Mouse (Mus musculus) myocyte (in vitro differentiated cells): ENCODE measurements at regions not wholly inside any gene's neighbourhood (a gene's known extent, or its start where the extent isn't known, plus 50 kb on each side); places are given as distances from the start of the nearest gene placed in this dataset.

Experiments
- H3K27me3 ChIP-seq: one replicate; pipeline ENCODE4 v1.6.1; 2011; ENCODE audit not compliant: control insufficient read depth, insufficient read depth, insufficient read length
- H3K36me3 ChIP-seq: one replicate; pipeline ENCODE4 v1.6.1; 2011; ENCODE audit not compliant: control insufficient read depth, insufficient read depth
- H3K4me2 ChIP-seq: one replicate; pipeline ENCODE4 v1.6.1; 2011; ENCODE audit warnings: low read depth, control low read depth
- H3K4me3 ChIP-seq: one replicate; pipeline ENCODE4 v1.5.1; 2011; ENCODE audit warnings: mild to moderate bottlenecking, control low read depth, moderate library complexity
- H3K79me2 ChIP-seq: one replicate; pipeline ENCODE4 v1.6.1; 2011; ENCODE audit not compliant: control insufficient read depth, insufficient read depth
- H3ac ChIP-seq: one replicate; pipeline ENCODE4 v1.6.1; 2011; ENCODE audit not compliant: control insufficient read depth, insufficient read length
- CEBPB ChIP-seq: IDR thresholded peaks from 2 replicates; pipeline ENCODE4 v1.6.1; 2011; ENCODE audit warnings: mild to moderate bottlenecking, moderate library complexity; ENCODE audit not compliant: poor library complexity, insufficient read depth, severe bottlenecking
- E2F4 ChIP-seq: IDR thresholded peaks from one replicate; pipeline ENCODE4 v1.6.1; 2011; ENCODE audit warnings: mild to moderate bottlenecking, control low read depth, moderate library complexity; ENCODE audit not compliant: insufficient read depth
- MAX ChIP-seq: IDR thresholded peaks from one replicate; pipeline ENCODE4 v1.6.1; 2011; ENCODE audit warnings: low read depth, mild to moderate bottlenecking, control low read depth
- MYOD1 ChIP-seq, 3 experiments: IDR thresholded peaks; one replicate each; pipeline ENCODE4 v1.6.1; 2011; ENCODE audit warnings: control low read depth in 2 of 3, low read depth in 2 of 3, mild to moderate bottlenecking in 2 of 3, moderate library complexity in 1 of 3; ENCODE audit not compliant: insufficient read length in 2 of 3, control insufficient read depth in 1 of 3
- MYOG ChIP-seq, 3 experiments: IDR thresholded peaks; one replicate each; pipeline ENCODE4 v1.6.1; 2011; ENCODE audit warnings: control low read depth in 2 of 3, low read depth in 2 of 3, mild to moderate bottlenecking in 2 of 3; ENCODE audit not compliant: insufficient read length in 2 of 3, control insufficient read depth in 1 of 3, insufficient read depth in 1 of 3
- POLR2A ChIP-seq: IDR thresholded peaks from one replicate; pipeline ENCODE4 v1.6.1; 2011; ENCODE audit warnings: low read depth, mild to moderate bottlenecking, control low read depth, moderate library complexity; ENCODE audit not compliant: insufficient read length
- POLR2AphosphoS2 ChIP-seq: IDR thresholded peaks from one replicate; pipeline ENCODE4 v1.6.1; 2011; ENCODE audit warnings: low read depth, control low read depth; ENCODE audit not compliant: insufficient read length
- REST ChIP-seq: IDR thresholded peaks from one replicate; pipeline ENCODE4 v1.6.1; 2011; ENCODE audit warnings: mild to moderate bottlenecking, control low read depth, moderate library complexity; ENCODE audit not compliant: insufficient read depth, insufficient read length
- SRF ChIP-seq: IDR thresholded peaks from one replicate; pipeline ENCODE4 v1.6.1; 2011; ENCODE audit warnings: low read depth; ENCODE audit not compliant: control insufficient read depth, insufficient read length
- TCF12 ChIP-seq: IDR thresholded peaks from one replicate; pipeline ENCODE4 v1.6.1; 2011; ENCODE audit warnings: mild to moderate bottlenecking, control low read depth; ENCODE audit not compliant: poor library complexity, insufficient read depth, severe bottlenecking
- TCF3 ChIP-seq: IDR thresholded peaks from one replicate; pipeline ENCODE4 v1.6.1; 2011; ENCODE audit warnings: low read depth, control low read depth; ENCODE audit not compliant: insufficient read length
- USF1 ChIP-seq: IDR thresholded peaks from one replicate; pipeline ENCODE4 v1.6.1; 2011; ENCODE audit warnings: low read depth, mild to moderate bottlenecking, control low read depth, moderate library complexity

DNA sequence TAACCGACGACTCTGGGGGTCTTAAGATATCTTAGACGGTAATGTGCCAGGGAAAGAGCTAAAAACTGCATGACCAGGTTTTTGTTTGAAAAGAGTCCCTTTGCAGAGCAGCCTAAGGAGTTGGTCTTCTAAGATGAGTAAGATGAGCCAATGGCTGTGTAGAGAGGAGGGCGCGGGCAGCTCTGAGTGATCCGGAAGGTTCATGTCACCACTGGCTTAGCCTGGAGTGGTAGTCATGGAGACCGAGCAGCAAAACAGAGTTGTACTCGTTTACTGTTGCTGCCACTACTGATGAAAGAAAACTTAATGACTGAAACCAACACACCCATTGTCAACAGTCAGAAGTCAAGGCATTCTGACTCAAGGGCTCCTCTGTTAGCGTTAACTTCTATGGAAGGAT, 368.4 kb downstream of the Lmx1a start:
- H3K4me3 ChIP-seq = no peak overlapping the region
- H3K79me2 ChIP-seq = no peaks in the 10 kb centered on the region
- H3K27me3 ChIP-seq = no peaks in the 10 kb centered on the region
- no peak overlapping the region for H3K4me2 ChIP-seq
- no peaks in the 10 kb centered on the region for H3K36me3 ChIP-seq
- no peak overlapping the region for H3ac ChIP-seq
- TF ChIP-seq SRF = no peak
- TF ChIP-seq TCF12 = no peak
- TF ChIP-seq MAX = no peak

DNA sequence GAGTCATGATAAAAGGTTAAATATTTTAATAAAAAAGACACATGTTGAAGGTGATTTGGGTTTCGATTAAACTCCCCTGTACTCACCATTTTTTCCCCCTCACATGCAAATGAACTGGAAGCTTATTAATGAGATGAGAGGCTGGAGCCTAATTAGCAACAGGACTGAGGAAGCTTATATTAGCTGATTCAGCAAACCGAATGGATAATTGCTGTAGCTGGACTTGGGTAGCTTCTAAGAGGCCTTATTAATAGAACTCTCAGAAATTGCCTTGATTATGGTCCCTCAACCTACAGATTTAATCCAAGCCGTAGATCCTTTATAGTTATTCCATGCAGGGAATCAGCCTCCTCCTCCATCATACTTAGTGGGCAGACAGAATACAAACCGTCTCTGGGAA, 369.7 kb downstream of the Lmx1a start:
- no peak overlapping the region for H3K4me2 ChIP-seq
- no peaks in the 10 kb centered on the region for H3K36me3 ChIP-seq
- TF ChIP-seq E2F4 = no peak
- no peak for TF ChIP-seq REST
- TF ChIP-seq MAX = no peak
- no peak for TF ChIP-seq CEBPB
- TF ChIP-seq MYOD1 (IDR thresholded peaks at IDR 0.05; ENCODE audit: control insufficient read depth in 1 of 3, insufficient read length in 2 of 3, low read depth in 2 of 3) = no peak
- no peak for TF ChIP-seq TCF3
- TF ChIP-seq USF1 = no peak
- no peak for TF ChIP-seq POLR2AphosphoS2
- TF ChIP-seq TCF12 = no peak
- TF ChIP-seq MYOG (IDR thresholded peaks at IDR 0.05; ENCODE audit: control insufficient read depth in 1 of 3, insufficient read depth in 1 of 3, insufficient read length in 2 of 3, low read depth in 2 of 3) = no peak
- H3K27me3 ChIP-seq = no peaks in the 10 kb centered on the region
- H3K4me3 ChIP-seq = no peak overlapping the region
- H3K79me2 ChIP-seq = no peaks in the 10 kb centered on the region
- H3ac ChIP-seq = no peak overlapping the region

- H3K4me2 ChIP-seq = no peak overlapping the region
- no peaks in the 10 kb centered on the region for H3K27me3 ChIP-seq
- no peaks in the 10 kb centered on the region for H3K79me2 ChIP-seq
- TF ChIP-seq REST (no peak), TCF12 (no peak), MYOG (IDR thresholded peaks at IDR 0.05; ENCODE audit: control insufficient read depth in 1 of 3, insufficient read depth in 1 of 3, insufficient read length in 2 of 3, low read depth in 2 of 3) (no peak), POLR2A (no peak), SRF (no peak), CEBPB (no peak), MAX (no peak), E2F4 (no peak)
- H3K4me3 ChIP-seq = no peak overlapping the region
- H3ac ChIP-seq = no peak overlapping the region
- H3K36me3 ChIP-seq = no peaks in the 10 kb centered on the region
These were observed 367.9 kb downstream of the Pbx1 start for GRCm38 (mm10) chr1:168064065-168064664.

DNA sequence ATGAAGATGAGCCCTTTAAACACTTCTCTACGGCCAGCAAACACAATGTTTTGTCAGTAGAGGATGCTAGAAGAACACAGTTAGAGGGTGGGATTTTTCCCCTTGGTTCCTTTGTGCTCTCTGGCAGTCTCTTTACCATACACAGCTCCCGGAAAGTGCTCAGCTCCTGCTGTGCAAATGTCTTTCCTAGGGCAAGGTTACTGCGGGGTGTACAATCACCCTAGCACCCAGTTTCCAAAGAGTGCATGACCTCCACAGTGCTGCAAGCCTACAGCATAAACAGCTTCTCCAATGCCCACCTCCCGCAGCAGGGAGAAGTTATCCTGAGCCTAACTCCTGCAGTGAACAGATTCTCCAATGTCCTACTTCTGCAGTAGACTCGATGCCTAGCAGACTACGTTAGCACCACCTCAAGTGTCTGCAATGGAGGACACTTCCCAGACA, 366.4 kb downstream of the Pbx1 start:
- Histone ChIP-seq H3K36me3 (no peaks in the 10 kb centered on the region), H3K4me2 (no peak overlapping the region), H3K79me2 (no peaks in the 10 kb centered on the region), H3K27me3 (no peaks in the 10 kb centered on the region), H3K4me3 (no peak overlapping the region), H3ac (no peak overlapping the region)
- TF ChIP-seq MYOD1 (IDR thresholded peaks at IDR 0.05; ENCODE audit: control insufficient read depth in 1 of 3, insufficient read length in 2 of 3, low read depth in 2 of 3) (no peak), SRF (no peak), MYOG (IDR thresholded peaks at IDR 0.05; ENCODE audit: control insufficient read depth in 1 of 3, insufficient read depth in 1 of 3, insufficient read length in 2 of 3, low read depth in 2 of 3) (no peak), POLR2A (no peak), CEBPB (no peak), MAX (no peak), USF1 (no peak), TCF12 (no peak), E2F4 (no peak), TCF3 (no peak), REST (no peak), POLR2AphosphoS2 (no peak)

GRCm38 (mm10) chr1:168066810-168067209, 365.3 kb downstream of the Pbx1 start:
- H3K4me3 ChIP-seq = no peak overlapping the region
- TF ChIP-seq CEBPB (no peak), TCF12 (no peak), USF1 (no peak), MYOG (IDR thresholded peaks at IDR 0.05; ENCODE audit: control insufficient read depth in 1 of 3, insufficient read depth in 1 of 3, insufficient read length in 2 of 3, low read depth in 2 of 3) (no peak)
- H3K36me3 ChIP-seq = no peaks in the 10 kb centered on the region
- no peak overlapping the region for H3K4me2 ChIP-seq
- no peaks in the 10 kb centered on the region for H3K79me2 ChIP-seq
- H3K27me3 ChIP-seq = no peaks in the 10 kb centered on the region
- no peak overlapping the region for H3ac ChIP-seq
